Mouse (Mus musculus) MN1 (cell line): ENCODE measurements around the gene Gngt1.

ENCODE experiments used
- DNase-seq: peaks from one replicate; pipeline ENCODE4 v3.0.0-alpha.2; 2016; ENCODE audit warnings: low spot score

Gene Gngt1

DNA sequence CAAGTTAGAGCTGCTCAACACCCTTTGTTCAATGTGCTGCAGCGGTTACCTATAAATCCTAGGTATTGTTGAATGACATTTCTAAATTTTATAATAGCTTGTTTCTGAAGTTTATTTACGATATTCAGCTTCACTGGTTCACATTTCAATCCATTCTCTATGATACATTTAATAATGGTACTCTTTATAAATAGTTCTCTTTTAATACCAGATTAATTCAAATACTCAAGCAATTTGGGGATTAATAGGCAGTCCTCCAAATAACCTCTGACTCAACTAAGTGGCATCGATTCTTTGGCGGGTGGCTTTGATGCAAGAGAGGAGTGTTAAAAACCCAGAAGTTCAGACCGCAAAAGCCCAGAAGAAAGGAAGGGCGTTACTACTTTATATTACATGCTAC is at the start of gene Gngt1:
Gene Gngt1 (plus strand): TSS at position 301 of the 400 bp plus-strand sequence.
- no peak for DNase-seq

DNA sequence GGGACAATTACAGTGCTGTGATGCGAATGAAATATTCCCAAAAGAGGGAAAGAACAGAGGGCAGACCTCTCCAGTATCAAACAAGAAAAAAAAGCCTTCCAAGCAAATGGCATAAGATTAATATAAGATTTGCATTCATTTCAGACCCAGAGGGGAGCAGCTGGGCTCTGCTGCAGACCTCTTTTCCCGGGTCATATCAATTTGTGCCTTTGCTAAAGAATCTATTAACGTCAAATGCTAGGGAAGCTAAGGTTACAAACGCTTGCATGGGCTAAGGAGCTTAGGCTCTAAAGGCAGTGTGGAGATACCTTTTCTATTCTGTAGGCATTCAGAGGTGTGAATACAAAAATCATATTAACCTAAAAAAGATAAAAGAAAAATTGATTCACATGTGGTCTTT is 38.6 kb upstream of the Gngt1 start:
- no peak for DNase-seq

DNA sequence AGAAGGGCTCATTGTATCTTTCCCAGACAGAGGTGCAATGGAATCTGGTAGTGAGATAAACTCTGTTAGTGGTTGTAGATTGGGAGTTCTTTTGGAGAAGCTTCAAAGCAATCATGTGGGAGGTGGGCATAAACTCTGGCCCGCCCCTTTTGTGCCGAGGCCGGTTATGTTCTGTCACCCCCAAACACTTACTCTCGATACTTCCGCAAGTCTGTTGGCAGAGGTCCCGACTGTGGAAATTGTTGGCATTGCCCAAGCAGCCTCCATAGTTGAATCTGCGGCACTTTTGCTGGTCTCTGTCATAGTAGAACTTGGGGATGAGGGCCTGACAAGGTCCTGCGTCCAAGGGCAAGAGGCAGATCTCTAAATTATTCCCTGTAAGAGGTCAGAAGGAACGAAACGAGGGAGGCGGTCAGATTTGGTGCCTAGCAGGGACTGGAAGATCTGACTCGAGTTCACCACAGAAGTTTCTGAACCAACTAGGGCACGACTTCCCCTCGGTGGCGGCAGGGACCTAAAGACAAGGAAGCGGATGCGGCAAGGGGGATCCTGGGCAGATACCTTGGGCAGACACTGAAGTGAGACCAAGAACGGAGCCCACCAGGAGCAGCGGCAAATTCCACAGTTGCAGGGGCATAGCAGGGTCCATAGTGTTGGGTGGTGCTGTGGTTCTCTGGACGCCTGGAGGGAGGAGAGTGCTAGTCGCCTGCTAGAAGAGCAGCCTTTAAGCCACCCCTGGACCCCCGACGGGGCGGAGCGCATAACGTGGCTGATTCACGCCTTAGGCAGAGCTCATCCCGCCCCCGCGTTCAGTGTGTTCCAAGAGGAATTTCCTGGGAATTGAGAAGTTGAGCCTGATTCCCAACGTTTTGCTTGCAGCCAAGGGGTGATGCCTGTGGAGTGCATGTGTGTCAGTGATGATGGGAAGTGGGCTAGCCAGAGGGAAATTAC is 25.6 kb upstream of the Gngt1 start:
- DNase-seq = no peak

DNA sequence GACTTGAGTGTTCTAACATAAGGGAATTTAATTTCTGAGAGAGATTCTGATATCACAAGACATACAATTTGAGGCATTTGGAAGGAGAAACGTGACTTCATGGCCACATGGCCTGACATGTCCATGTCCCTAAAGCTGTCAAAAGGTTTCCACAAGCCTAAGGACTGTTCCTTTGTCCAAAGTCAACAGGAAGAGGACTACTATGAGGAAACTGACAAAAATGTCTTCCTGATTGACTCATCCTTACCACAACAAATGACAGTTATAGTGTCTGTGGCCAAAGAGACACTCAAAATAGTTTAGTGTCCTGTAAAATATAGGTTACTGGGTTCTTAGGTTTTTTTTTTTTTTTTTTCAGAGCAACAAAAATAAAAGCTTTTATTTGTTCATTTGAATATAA is 19.9 kb upstream of the Gngt1 start:
- no peak for DNase-seq

DNA sequence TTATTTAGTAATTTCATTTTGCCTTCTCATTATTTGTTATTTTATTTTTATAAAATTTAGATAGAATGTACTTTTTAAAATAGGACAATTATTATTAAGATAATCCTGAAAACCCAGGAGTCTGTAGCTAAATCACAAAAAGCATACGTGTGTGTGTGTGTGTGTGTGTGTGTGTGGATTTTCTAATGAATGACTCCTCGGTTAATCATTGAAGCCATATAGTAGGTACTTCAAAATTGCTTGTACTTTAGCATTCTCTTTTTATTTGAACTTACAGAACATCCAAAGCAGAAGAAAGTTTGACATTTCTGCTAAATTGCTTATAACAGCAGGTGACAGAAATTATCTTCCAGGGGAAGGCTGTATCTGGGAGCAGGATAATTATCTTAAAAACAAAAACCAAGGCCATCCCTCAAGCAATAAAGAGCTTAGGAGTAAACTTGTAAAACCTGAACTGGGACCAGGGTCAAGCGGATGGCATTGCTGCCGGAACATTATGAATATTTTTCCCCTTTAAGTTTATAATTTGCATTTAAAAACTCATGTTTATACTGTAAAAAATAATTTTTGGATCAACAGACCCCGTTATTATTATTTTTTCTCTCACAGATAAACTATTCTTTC is 10.8 kb upstream of the Gngt1 start:
- no peak for DNase-seq

DNA sequence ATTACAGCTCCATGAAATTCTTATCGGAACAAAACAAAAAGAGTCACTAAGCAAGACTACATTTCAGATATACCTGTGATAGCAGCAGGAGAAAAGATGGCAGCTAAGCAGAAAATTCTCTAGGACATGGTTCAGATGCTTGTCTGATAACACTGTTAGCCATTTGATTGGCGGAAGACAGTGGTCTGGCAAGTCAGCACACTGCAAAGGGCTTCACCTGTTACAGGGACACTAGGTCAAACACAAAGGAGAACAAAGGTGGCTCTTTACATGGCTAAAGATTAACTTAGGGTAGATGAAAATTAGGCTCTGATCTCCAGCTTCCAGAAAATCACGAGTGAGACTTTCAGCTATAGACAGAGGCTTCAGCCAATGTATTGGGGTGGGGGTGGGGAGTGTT is 4.8 kb upstream of the Gngt1 start, which contains the start of gene Tfpi2:
Gene Tfpi2 (minus strand): TSS at position 170 of the 400 bp plus-strand sequence.
- DNase-seq = no peak

DNA sequence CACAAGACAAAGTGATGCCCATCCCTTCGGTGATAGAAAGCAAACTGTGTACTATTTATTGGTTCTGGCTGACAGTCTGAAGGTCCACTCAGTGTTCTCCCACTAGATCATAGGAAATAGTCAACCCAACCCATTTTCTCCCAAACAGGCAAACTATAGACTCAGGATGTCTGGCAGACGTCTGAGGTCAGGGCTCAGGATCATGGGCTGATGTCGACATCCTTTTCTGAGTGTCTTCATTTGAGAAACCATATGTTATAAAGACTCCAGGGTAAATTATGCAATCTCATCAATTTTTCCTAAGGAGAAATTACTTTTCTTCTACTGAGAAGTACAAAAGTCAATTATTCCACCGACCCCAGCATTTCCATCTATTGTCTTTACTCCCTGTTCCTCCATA is 4.5 kb downstream of the Gngt1 start:
- no peak for DNase-seq

DNA sequence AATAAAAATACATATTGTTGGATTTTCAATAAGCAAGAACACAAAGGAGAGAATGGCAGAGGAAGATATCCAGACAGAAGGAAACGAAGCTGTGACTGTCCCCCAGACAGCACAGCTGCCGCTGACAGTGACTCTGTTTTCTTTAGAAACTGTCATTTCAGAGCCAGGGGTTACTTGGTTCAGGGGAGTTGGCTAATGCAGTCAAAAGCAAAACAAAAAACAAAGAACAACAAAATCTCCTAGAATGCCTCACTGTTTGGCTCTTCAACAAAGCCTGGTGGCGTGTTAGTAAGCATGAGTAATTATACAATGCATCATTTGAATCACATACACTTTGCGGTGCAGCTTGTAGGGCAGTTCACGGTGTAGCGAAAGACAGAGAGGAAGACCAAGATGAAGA is 5.7 kb downstream of the Gngt1 start:
- no peak for DNase-seq

DNA sequence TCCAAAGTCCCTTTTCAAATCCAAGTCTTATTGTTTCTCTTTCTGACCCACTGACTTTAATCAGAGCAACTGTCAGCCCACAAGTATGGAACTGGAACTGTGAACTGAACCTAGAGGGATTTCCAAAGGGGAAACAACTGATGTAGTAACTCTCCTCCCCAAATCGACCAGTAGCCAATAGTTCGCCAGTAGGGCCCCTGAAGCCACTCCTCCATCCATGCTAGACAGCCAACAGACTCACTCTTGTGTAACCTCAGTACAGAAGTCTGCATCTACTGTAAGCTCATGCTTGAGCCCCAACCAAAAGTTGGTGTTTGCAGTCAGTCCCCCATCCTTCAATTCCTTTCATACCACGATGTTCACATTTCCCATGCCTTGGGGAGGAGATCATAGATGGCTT is 7.1 kb downstream of the Gngt1 start:
- no peak for DNase-seq

DNA sequence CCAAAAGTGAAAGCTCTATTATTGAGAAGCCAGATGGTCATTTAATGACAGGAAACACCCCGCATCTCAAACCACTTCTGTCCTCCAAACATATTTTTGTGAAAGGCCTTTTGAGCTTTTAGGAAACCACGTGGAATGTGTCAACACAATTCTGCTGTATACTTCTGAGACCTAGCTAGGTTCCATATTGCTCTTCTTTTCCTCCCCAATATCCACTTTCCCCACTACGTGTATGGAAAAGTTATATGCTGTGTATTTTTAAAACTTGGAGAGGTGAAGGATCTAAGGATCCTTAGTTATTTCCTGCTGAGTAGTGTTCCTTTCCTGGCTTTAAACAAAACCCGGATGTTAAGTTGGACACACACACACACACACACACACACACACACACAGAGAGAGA is 9.9 kb downstream of the Gngt1 start:
- DNase-seq = no peak

DNA sequence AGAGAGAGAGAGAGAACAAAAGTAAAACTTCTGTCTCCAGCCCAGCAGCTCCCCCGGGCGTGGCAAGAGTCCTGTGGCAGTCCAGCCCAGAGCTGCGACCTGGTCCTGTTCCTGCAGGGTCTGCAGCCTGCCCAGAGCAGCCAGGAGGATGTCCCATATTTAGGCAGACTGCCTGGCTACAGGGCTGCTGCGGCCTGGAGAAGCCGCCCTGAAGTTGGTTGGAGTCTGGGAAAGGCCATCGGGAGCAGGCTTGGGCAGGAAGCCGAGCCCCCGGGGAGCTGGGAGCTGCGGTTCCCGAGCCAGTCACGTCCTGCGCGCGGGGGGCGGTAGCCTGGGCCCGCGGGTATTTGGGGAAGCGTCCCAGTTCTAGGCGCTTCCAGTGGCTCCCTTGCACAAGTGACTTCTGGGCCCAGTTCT is 10.3 kb downstream of the Gngt1 start, which contains the start of gene Gng11:
Gene Gng11 (plus strand): TSS at position 15 of the 417 bp plus-strand sequence.
- DNase-seq = no peak

DNA sequence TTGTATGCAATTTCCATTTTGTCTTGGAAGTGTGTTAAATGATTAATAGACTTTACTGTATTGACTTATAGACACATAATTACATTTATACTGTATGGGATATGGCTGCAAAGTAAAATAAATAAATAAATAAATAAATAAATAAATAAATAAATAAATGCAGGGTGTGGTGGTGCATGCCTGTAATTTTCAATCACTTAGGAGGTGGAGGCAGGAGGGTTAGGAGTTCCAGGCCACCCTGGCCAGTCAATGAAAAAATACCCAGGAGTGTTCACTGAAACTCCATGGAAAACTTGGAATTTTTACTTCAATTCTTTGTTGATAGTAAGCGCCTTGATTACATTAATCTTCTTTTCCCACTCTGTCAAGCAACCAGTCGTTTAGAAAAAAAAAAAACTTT is 11.2 kb downstream of the Gngt1 start:
- no peak for DNase-seq

DNA sequence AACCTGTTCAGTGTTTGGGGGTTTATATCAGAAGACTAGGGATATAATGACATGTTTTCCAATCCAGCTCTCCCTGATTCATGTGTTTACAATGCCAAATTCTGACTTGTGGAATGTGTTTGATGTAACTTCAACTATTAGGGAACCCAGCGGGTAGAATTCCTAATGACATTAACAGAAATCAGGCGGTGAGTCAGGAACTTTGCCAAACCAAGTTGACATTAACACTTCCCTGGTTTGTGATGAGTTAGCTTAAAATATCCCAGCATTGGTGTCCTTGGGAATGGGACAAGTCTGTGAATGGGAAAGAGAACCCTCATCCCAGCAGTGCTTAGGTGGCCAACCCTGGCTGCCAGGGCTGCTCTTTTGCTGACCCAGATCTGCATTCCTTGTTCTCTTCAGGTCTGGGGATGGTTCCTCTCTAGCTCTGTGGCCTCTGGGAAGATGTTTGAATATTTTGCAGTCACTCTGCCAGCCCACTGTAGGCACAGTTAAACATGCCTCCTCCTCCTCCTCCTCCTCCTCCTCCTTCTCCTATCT is 15.0 kb downstream of the Gngt1 start:
- DNase-seq = no peak

DNA sequence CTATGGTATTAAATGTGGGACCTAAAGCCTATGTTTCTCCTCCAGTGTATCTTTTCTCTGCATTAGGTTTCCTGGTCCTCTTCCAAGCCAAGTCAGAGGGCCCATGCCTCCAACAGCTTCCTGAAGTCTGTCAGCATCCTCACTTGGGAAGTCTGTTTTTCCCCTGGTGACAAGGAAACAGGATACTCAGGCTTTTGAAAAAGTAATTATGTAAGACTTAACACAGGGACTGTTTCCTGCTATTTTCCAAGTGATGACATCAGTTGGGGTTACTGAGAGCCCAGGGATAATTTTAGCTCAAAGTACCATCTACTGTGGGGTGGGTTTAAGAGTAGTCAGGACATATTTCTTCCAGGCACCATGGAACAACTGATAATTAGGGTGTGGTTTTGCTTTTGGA is 16.0 kb downstream of the Gngt1 start:
- no peak for DNase-seq

DNA sequence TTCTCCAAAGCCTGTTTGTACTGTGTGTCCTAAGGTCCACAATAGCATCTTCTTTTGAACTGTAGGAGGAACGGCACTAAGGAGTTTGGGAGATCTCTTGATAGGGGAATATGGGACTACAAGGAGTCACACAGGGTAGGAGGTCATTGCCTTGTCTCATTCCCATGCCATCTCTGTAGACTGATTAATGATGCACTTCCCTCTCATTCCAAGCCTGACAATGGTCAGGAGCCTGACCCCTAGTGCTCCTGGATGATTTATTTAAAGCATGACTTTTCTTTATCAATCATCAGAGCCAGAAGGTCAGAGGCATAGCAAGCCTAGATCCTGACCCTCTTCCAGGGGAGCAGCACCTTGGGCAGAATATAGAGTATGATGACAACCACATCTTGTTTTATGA is 29.1 kb downstream of the Gngt1 start:
- no peak for DNase-seq

DNA sequence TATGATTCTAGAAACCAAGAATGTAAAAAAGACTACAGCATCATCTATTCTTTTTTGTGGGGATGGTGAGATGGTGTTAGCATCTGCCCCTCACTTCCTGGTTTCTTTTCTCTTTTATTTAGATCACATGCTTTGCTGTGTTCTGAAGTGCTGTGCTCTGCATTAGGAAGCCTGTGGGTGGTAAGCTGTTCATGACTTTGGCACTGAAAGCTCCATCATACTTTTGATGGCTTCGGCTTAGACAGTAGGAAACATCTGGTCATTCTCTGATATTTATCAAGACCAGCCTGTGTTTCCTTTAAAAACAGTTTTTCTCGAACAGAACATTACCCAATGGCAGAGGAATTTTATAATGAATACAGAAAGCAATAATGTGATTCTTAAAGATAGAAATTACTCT is 32.8 kb downstream of the Gngt1 start:
- DNase-seq = no peak

DNA sequence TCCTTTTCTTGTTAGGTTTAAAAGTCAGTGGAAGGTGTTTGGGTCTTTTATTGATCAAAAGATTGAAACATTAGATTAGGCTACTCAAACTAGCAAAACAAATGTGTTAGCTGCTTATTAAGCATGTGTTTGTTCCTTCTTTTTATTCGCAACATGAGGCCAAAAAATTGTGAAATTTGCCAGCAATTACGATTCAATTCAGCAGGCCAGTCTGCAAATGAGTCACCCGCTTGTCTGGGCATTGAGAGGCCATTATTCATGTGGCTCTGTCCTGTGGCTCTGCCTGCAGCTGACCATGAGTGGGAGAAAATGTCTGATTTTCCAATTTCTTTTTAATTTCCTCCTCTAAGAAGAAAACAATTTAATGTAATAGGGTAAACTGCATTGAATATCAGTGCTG is 37.4 kb downstream of the Gngt1 start:
- peak; percentile 19 for DNase-seq

DNA sequence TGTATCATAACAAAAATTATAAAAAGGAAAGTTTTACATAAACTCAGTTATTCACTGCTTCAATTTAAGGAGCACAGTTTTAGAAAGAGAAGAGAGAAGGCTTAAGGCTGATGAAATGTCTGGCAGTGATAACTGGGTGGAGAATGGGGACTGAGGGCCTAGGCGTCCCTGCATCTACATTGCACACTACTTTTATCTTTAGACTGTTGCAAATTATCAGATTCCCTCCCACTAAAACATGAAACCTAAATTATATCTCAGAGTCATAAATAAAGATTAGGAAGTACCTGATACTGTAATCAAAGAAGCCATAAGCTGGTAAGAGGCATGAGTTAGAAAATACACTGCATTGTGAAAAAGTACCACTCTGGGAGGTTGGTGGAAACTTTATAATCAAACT is 48.2 kb downstream of the Gngt1 start:
- DNase-seq = no peak
